Mouse (Mus musculus) liver, adult 2 months (tissue): Measurements from ENCODE around the gene 1700037H04Rik.

ENCODE experiments used
- CTCF ChIP-seq: fragments of 200-500 bp; IDR thresholded peaks from 2 replicates; pipeline ENCODE4 v1.5.1; 2011; ENCODE audit warnings: low read depth, low read length, control low read depth
- POLR2A ChIP-seq: fragments of 200-500 bp; IDR thresholded peaks from 2 replicates; pipeline ENCODE4 v1.6.1; 2011; ENCODE audit warnings: low read length, control low read depth; ENCODE audit not compliant: insufficient read depth; ENCODE audit errors: extremely low read depth

- TF ChIP-seq CTCF (no peak), POLR2A (no peak)
These were observed 30.0 kb downstream of the 1700037H04Rik start for GRCm38 (mm10) chr2:131129836-131130235.
